Mouse (Mus musculus) heart, adult 2 months (tissue): Measurements from ENCODE around the gene Colec11.

Experiments
- CTCF ChIP-seq: fragments of 200-600 bp; IDR thresholded peaks from 2 replicates; pipeline ENCODE4 v1.8.1; 2022; ENCODE audit warnings: antibody characterized with exemption, mild to moderate bottlenecking, moderate library complexity
- EP300 ChIP-seq: fragments of 200-500 bp; IDR thresholded peaks from 2 replicates; pipeline ENCODE4 v1.6.1; 2011; ENCODE audit warnings: low read depth, low read length, control low read depth; ENCODE audit not compliant: insufficient read depth
- POLR2A ChIP-seq: fragments of 200-500 bp; IDR thresholded peaks from 2 replicates; pipeline ENCODE4 v1.6.1; 2011; ENCODE audit warnings: mild to moderate bottlenecking, low read depth, low read length, control low read depth; ENCODE audit not compliant: insufficient read depth

DNA sequence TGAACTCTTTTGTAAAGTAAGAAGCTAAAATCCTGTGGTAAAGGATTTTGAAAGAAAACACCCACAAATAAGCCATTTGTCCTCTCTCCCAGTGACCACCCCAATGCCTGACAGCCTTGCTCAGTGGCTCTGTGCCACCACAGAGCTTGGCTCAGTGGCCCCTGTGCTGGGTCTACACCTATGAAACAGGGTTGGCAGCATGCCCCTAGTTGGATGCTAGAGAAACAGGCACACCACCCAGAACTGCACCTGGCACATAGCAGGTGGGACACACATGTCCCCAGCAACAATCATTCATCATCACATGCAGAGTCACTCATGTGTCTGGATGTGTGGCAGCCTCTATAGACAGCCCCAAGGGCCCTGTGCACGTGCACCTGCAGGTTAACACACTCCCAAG, 19.7 kb downstream of the Colec11 start:
- TF ChIP-seq CTCF (no peak), POLR2A (no peak), EP300 (no peak)
